Mouse (Mus musculus): ENCODE data around the gene Tbca. TPM values are rescaled to one million over a fixed set of nuclear protein-coding genes. Genes with fewer than 3 reads are reported as not detected.

The Tbca gene
- polyA plus RNA-seq, 1 experiment from 2014 or later: 257 TPM

GRCm38 (mm10) chr13:94862491-94863230, 74.0 kb downstream of the Tbca start:
- Histone ChIP-seq H3K27ac (ENCODE audit: low read depth, low read length) (no peak overlapping the region), H3K36me3 (ENCODE audit: control insufficient read depth, insufficient read depth, low read length) (no peaks in the 10 kb centered on the region), H3K4me2 (ENCODE audit: low read depth, low read length, severe bottlenecking) (no peak overlapping the region), H3K9ac (ENCODE audit: low read length) (no peak overlapping the region), H3K27me3 (ENCODE audit: control insufficient read depth, insufficient read depth, low read length) (peaks cover 61% of the 10 kb centered on the region), H3K4me3 (ENCODE audit: low read depth, low read length) (no peak overlapping the region), H3K9me3 (ENCODE audit: control insufficient read depth, low read length) (no peaks in the 10 kb centered on the region), H3K4me1 (replicated peaks; ENCODE audit: control insufficient read depth, insufficient read depth, low read length) (no peaks in the 10 kb centered on the region; the same call in 1 of the 2 replicates)
- 73% methylated on average over 5 of the region's 5 CpGs for WGBS
- DNase-seq (ENCODE audit: low spot score): peak; percentile 29
- no peak for ATAC-seq (replicated peaks; ENCODE audit: low FRiP score)

- Histone ChIP-seq H3K9me3 (ENCODE audit: control insufficient read depth, low read length) (no peaks in the 10 kb centered on the region), H3K36me3 (ENCODE audit: control insufficient read depth, insufficient read depth, low read length) (no peaks in the 10 kb centered on the region), H3K9ac (ENCODE audit: low read length) (no peak overlapping the region), H3K27me3 (ENCODE audit: control insufficient read depth, insufficient read depth, low read length) (peaks cover 92% of the 10 kb centered on the region), H3K4me3 (ENCODE audit: low read depth, low read length) (no peak overlapping the region), H3K27ac (ENCODE audit: low read depth, low read length) (no peak overlapping the region), H3K4me2 (ENCODE audit: low read depth, low read length, severe bottlenecking) (no peak overlapping the region), H3K4me1 (replicated peaks; ENCODE audit: control insufficient read depth, insufficient read depth, low read length) (peaks cover 8% of the 10 kb centered on the region)
- DNase-seq (ENCODE audit: low spot score) (peak; percentile 47), ATAC-seq (replicated peaks; ENCODE audit: low FRiP score) (no peak)
- WGBS: 3% methylated on average over 2 of the region's 2 CpGs
These were observed 78.2 kb downstream of the Tbca start for GRCm38 (mm10) chr13:94866906-94867305.

- peak; percentile 44 for DNase-seq (ENCODE audit: low spot score)
- no peak for ATAC-seq (replicated peaks; ENCODE audit: low FRiP score)
- H3K9me3 ChIP-seq (ENCODE audit: control insufficient read depth, low read length): no peaks in the 10 kb centered on the region
- H3K27ac ChIP-seq (ENCODE audit: low read depth, low read length): no peak overlapping the region
- peaks cover 91% of the 10 kb centered on the region for H3K27me3 ChIP-seq (ENCODE audit: control insufficient read depth, insufficient read depth, low read length)
- no peaks in the 10 kb centered on the region for H3K36me3 ChIP-seq (ENCODE audit: control insufficient read depth, insufficient read depth, low read length)
- WGBS: 31% methylated on average over 4 of the region's 4 CpGs
- no peak overlapping the region for H3K4me2 ChIP-seq (ENCODE audit: low read depth, low read length, severe bottlenecking)
- peaks cover 8% of the 10 kb centered on the region for H3K4me1 ChIP-seq (replicated peaks; ENCODE audit: control insufficient read depth, insufficient read depth, low read length)
- no peak overlapping the region for H3K4me3 ChIP-seq (ENCODE audit: low read depth, low read length)
- H3K9ac ChIP-seq (ENCODE audit: low read length): no peak overlapping the region
These were observed 79.1 kb downstream of the Tbca start for GRCm38 (mm10) chr13:94867772-94868171.

GRCm38 (mm10) chr13:94868478-94868950, 79.8 kb downstream of the Tbca start:
- Histone ChIP-seq H3K27ac (ENCODE audit: low read depth, low read length) (no peak overlapping the region), H3K9ac (ENCODE audit: low read length) (no peak overlapping the region; the same call in 1 of the 2 replicates), H3K4me1 (replicated peaks; ENCODE audit: control insufficient read depth, insufficient read depth, low read length) (peaks cover 9% of the 10 kb centered on the region), H3K27me3 (ENCODE audit: control insufficient read depth, insufficient read depth, low read length) (peaks cover 91% of the 10 kb centered on the region), H3K4me3 (ENCODE audit: low read depth, low read length) (peak overlapping the region; percentile 23), H3K36me3 (ENCODE audit: control insufficient read depth, insufficient read depth, low read length) (no peaks in the 10 kb centered on the region), H3K9me3 (ENCODE audit: control insufficient read depth, low read length) (no peaks in the 10 kb centered on the region), H3K4me2 (ENCODE audit: low read depth, low read length, severe bottlenecking) (peak overlapping the region; percentile 47)
- under 1% methylated on average over 32 of the region's 35 CpGs for WGBS
- ATAC-seq (replicated peaks; ENCODE audit: low FRiP score): peak; percentile 85
- peak; percentile 93 for DNase-seq (ENCODE audit: low spot score)

GRCm38 (mm10) chr13:94869541-94869940, 80.8 kb downstream of the Tbca start:
- Histone ChIP-seq H3K4me1 (replicated peaks; ENCODE audit: control insufficient read depth, insufficient read depth, low read length) (peaks cover 11% of the 10 kb centered on the region), H3K27ac (ENCODE audit: low read depth, low read length) (no peak overlapping the region), H3K4me3 (ENCODE audit: low read depth, low read length) (no peak overlapping the region), H3K36me3 (ENCODE audit: control insufficient read depth, insufficient read depth, low read length) (no peaks in the 10 kb centered on the region), H3K4me2 (ENCODE audit: low read depth, low read length, severe bottlenecking) (no peak overlapping the region), H3K27me3 (ENCODE audit: control insufficient read depth, insufficient read depth, low read length) (peaks cover 89% of the 10 kb centered on the region), H3K9me3 (ENCODE audit: control insufficient read depth, low read length) (no peaks in the 10 kb centered on the region), H3K9ac (ENCODE audit: low read length) (no peak overlapping the region)
- WGBS: 2% methylated on average over 8 of the region's 8 CpGs
- ATAC-seq (replicated peaks; ENCODE audit: low FRiP score) (no peak), DNase-seq (ENCODE audit: low spot score) (peak; percentile 60)

GRCm38 (mm10) chr13:94870071-94870460, 81.4 kb downstream of the Tbca start:
- no peak for ATAC-seq (replicated peaks; ENCODE audit: low FRiP score)
- Histone ChIP-seq H3K9ac (ENCODE audit: low read length) (no peak overlapping the region), H3K27me3 (ENCODE audit: control insufficient read depth, insufficient read depth, low read length) (peaks cover 89% of the 10 kb centered on the region), H3K4me3 (ENCODE audit: low read depth, low read length) (no peak overlapping the region), H3K4me2 (ENCODE audit: low read depth, low read length, severe bottlenecking) (no peak overlapping the region), H3K4me1 (replicated peaks; ENCODE audit: control insufficient read depth, insufficient read depth, low read length) (peaks cover 11% of the 10 kb centered on the region), H3K36me3 (ENCODE audit: control insufficient read depth, insufficient read depth, low read length) (no peaks in the 10 kb centered on the region), H3K9me3 (ENCODE audit: control insufficient read depth, low read length) (no peaks in the 10 kb centered on the region), H3K27ac (ENCODE audit: low read depth, low read length) (no peak overlapping the region)
- peak; percentile 52 for DNase-seq (ENCODE audit: low spot score)
- WGBS: 3% methylated on average over 9 of the region's 9 CpGs

- Histone ChIP-seq H3K9ac (ENCODE audit: low read length) (no peak overlapping the region), H3K4me3 (ENCODE audit: low read depth, low read length) (no peak overlapping the region), H3K4me2 (ENCODE audit: low read depth, low read length, severe bottlenecking) (no peak overlapping the region), H3K4me1 (replicated peaks; ENCODE audit: control insufficient read depth, insufficient read depth, low read length) (peaks cover 13% of the 10 kb centered on the region), H3K27ac (ENCODE audit: low read depth, low read length) (no peak overlapping the region), H3K27me3 (ENCODE audit: control insufficient read depth, insufficient read depth, low read length) (peaks cover 89% of the 10 kb centered on the region), H3K36me3 (ENCODE audit: control insufficient read depth, insufficient read depth, low read length) (no peaks in the 10 kb centered on the region), H3K9me3 (ENCODE audit: control insufficient read depth, low read length) (no peaks in the 10 kb centered on the region)
- under 1% methylated on average over 21 of the region's 21 CpGs for WGBS
- DNase-seq (ENCODE audit: low spot score) (peak; percentile 61), ATAC-seq (replicated peaks; ENCODE audit: low FRiP score) (no peak)
These were observed 81.9 kb downstream of the Tbca start for GRCm38 (mm10) chr13:94870461-94871186.

- H3K4me3 ChIP-seq (ENCODE audit: low read depth, low read length): no peak overlapping the region
- no peak overlapping the region for H3K4me2 ChIP-seq (ENCODE audit: low read depth, low read length, severe bottlenecking)
- H3K9ac ChIP-seq (ENCODE audit: low read length): no peak overlapping the region
- no peak overlapping the region for H3K27ac ChIP-seq (ENCODE audit: low read depth, low read length)
- peaks cover 86% of the 10 kb centered on the region for H3K27me3 ChIP-seq (ENCODE audit: control insufficient read depth, insufficient read depth, low read length)
- WGBS: 1% methylated on average over 7 of the region's 7 CpGs
- no peak for ATAC-seq (replicated peaks; ENCODE audit: low FRiP score)
- no peaks in the 10 kb centered on the region for H3K36me3 ChIP-seq (ENCODE audit: control insufficient read depth, insufficient read depth, low read length)
- no peaks in the 10 kb centered on the region for H3K9me3 ChIP-seq (ENCODE audit: control insufficient read depth, low read length)
- DNase-seq (ENCODE audit: low spot score): peak; percentile 35
- H3K4me1 ChIP-seq (replicated peaks; ENCODE audit: control insufficient read depth, insufficient read depth, low read length): peaks cover 13% of the 10 kb centered on the region
These were observed 83.2 kb downstream of the Tbca start for GRCm38 (mm10) chr13:94871806-94872320.
